Mouse (Mus musculus) G1E (cell line): ENCODE measurements around the gene Ppp2r5e.

Experiments
- CTCF ChIP-seq: IDR thresholded peaks from 2 replicates; pipeline ENCODE4 v1.5.1; 2012; ENCODE audit warnings: low read depth, low read length, inconsistent platforms, mixed read lengths
- GATA1 ChIP-seq: IDR thresholded peaks from 2 replicates; pipeline ENCODE4 v1.6.1; 2012; ENCODE audit warnings: borderline replicate concordance, low read length, inconsistent platforms, mixed read lengths
- GATA2 ChIP-seq: IDR thresholded peaks from 2 replicates; pipeline ENCODE4 v1.6.1; 2012; ENCODE audit warnings: low read depth, low read length, inconsistent platforms, borderline replicate concordance
- POLR2AphosphoS5 ChIP-seq: IDR thresholded peaks from 2 replicates; pipeline ENCODE4 v1.6.1; 2012; ENCODE audit warnings: low read depth, low read length, inconsistent platforms; ENCODE audit not compliant: insufficient replicate concordance
- TAL1 ChIP-seq: conservative IDR thresholded peaks from 2 replicates; pipeline ENCODE4 v1.6.1; 2012; ENCODE audit warnings: low read depth, low read length, inconsistent platforms, mixed read lengths

DNA sequence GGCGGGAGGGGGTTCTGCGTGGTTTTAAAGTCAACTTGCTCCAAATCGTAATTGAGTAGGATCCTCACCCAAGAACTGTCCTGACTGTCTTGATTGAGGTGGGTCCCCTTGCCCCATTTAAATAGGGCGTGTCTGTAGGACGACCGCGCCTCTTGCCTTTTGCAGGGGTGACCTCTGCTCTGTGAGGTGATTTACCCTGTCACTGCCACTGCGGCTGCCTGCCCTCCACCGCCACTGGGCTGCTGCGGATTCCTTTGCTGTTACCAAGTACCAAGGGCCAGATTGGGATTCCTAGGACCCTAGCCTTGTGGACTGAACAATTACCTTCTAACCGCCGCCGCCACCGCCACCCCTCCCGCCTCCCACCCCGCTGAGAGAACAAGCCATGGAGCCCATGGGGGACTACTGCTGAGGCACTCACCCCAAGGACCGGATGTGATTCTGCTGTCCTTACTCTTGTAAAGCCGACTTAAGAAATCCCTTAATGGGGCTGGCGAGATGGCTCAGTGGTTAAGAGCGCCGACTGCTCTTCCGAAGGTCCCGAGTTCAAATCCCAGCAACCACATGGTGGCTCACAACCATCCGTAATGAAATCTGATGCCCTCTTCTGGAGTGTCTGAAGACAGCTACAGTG lies 20.2 kb upstream of the Ppp2r5e start:
- no peak for TF ChIP-seq TAL1
- TF ChIP-seq CTCF: no peak
- no peak for TF ChIP-seq GATA1
- no peak for TF ChIP-seq POLR2AphosphoS5
- no peak for TF ChIP-seq GATA2
